Mouse (Mus musculus) stomach, postnatal 0 days (tissue): ENCODE measurements around the gene Rprd1b. TPM values are rescaled to one million over a fixed set of nuclear protein-coding genes. Genes with fewer than 3 reads are reported as not detected.
A peak's percentile ranks its signal among the peaks of the same experiment; 100 is the strongest.

Experiments
- ATAC-seq: fragments of 200-750 bp; cut with Nextera tagmentation; 2 replicates; pipeline ENCODE4 v1.8.0; 2017; ENCODE audit not compliant: low FRiP score, low TSS enrichment
- DNase-seq: peaks from one replicate; pipeline ENCODE4 v3.0.0-alpha.2; 2016; ENCODE audit warnings: low spot score
- H3K27ac ChIP-seq: fragments of 300-500 bp; sonication (generic); replicated peaks from 2 replicates; pipeline ENCODE4 v1.5.1; 2014; ENCODE audit warnings: mild to moderate bottlenecking, control low read depth
- H3K27me3 ChIP-seq: fragments of 300-500 bp; sonication (generic); 2 replicates; pipeline ENCODE4 v1.6.1; 2014; ENCODE audit warnings: low read length; ENCODE audit not compliant: control insufficient read depth, insufficient read depth
- H3K36me3 ChIP-seq: fragments of 300-500 bp; sonication (generic); 2 replicates; pipeline ENCODE4 v1.6.1; 2014; ENCODE audit warnings: low read length, mixed read lengths; ENCODE audit not compliant: control insufficient read depth, insufficient read depth
- H3K4me1 ChIP-seq: fragments of 300-500 bp; sonication (generic); replicated peaks from 2 replicates; pipeline ENCODE4 v1.6.1; 2014; ENCODE audit warnings: antibody characterized with exemption; ENCODE audit not compliant: control insufficient read depth, insufficient read depth
- H3K4me2 ChIP-seq: fragments of 300-500 bp; sonication (generic); replicated peaks from 2 replicates; pipeline ENCODE4 v1.6.1; 2014; ENCODE audit warnings: low read depth, mild to moderate bottlenecking, control low read depth, moderate library complexity
- H3K4me3 ChIP-seq: fragments of 300-500 bp; sonication (generic); 2 replicates; pipeline ENCODE4 v1.5.1; 2014; ENCODE audit warnings: low read depth, low read length, control low read depth
- H3K9ac ChIP-seq: fragments of 300-500 bp; sonication (generic); 2 replicates; pipeline ENCODE4 v1.6.1; 2014; ENCODE audit warnings: mild to moderate bottlenecking, low read length, control low read depth, mixed read lengths
- H3K9me3 ChIP-seq: fragments of 300-500 bp; sonication (generic); 2 replicates; pipeline ENCODE4 v1.6.1; 2016; ENCODE audit warnings: low read length; ENCODE audit not compliant: control insufficient read depth
- CTCF ChIP-seq: IDR thresholded peaks from 2 replicates; pipeline ENCODE4 v1.5.1; 2016; ENCODE audit warnings: antibody characterized with exemption, low read depth, mild to moderate bottlenecking, moderate library complexity
- EP300 ChIP-seq: optimal IDR thresholded peaks from 2 replicates; pipeline ENCODE3; 2016; ENCODE audit warnings: antibody characterized with exemption
- WGBS: fragments of 180-500 bp; shearing (Covaris S2); extraction: QIAGEN DNeasy Blood & Tissue Kit; methylation state at CpG from one replicate; pipeline ENCODE4 v1.1.7; 2014; 5-methylcytosine and 5-hydroxymethylcytosine counted together
- polyA plus RNA-seq: library from polyadenylated mRNA; unstranded; fragments of >200 nt; fragmentation: Nextera tagmentation; extraction: Ambion mirVana; gene quantifications from 2 replicates; pipeline ENCODE4 v1.2.1, GENCODE M21; 2015

The Rprd1b gene
- polyA plus RNA-seq, 1 experiment from 2014 or later, result 20.3 TPM

GRCm38 (mm10) chr2:158109516-158109915 lies 81.2 kb downstream of the Rprd1b start:
- Histone ChIP-seq H3K4me2 (no peak overlapping the region), H3K27ac (peak overlapping the region; percentile 92), H3K9me3 (no peaks in the 10 kb centered on the region), H3K9ac (0 out of 2 replicates have a peak overlapping the region, but pooled peaks have one; percentile 27), H3K4me3 (no peak overlapping the region), H3K27me3 (no peaks in the 10 kb centered on the region), H3K4me1 (0 out of 2 replicates have a peak, but pooled peaks cover 2% of the 10 kb centered on the region), H3K36me3 (no peaks in the 10 kb centered on the region)
- TF ChIP-seq CTCF (no peak), EP300 (no peak)
- ATAC-seq, result peak; percentile 18; the same call in 1 of the 2 replicates
- 5% methylated on average over 8 of the region's 8 CpGs for WGBS
- no peak for DNase-seq

- no peaks in the 10 kb centered on the region for H3K9me3 ChIP-seq
- ATAC-seq (peak; percentile 82), DNase-seq (peak; percentile 89)
- 0 out of 2 replicates have a peak, but pooled peaks cover 2% of the 10 kb centered on the region for H3K4me1 ChIP-seq
- H3K4me3 ChIP-seq, result no peak overlapping the region
- no peaks in the 10 kb centered on the region for H3K27me3 ChIP-seq
- H3K36me3 ChIP-seq, result 0 out of 2 replicates have a peak, but pooled peaks cover 3% of the 10 kb centered on the region
- TF ChIP-seq CTCF, result no peak
- peak; percentile 38 for TF ChIP-seq EP300
- peak overlapping the region; percentile 19; the same call in 1 of the 2 replicates for H3K4me2 ChIP-seq
- H3K9ac ChIP-seq, result 0 out of 2 replicates have a peak overlapping the region, but pooled peaks have one; percentile 1
- WGBS, result 17% methylated on average over 9 of the region's 9 CpGs
- peak overlapping the region; percentile 78 for H3K27ac ChIP-seq
Observed at GRCm38 (mm10) chr2:158113591-158114257, 85.4 kb downstream of the Rprd1b start.

DNA sequence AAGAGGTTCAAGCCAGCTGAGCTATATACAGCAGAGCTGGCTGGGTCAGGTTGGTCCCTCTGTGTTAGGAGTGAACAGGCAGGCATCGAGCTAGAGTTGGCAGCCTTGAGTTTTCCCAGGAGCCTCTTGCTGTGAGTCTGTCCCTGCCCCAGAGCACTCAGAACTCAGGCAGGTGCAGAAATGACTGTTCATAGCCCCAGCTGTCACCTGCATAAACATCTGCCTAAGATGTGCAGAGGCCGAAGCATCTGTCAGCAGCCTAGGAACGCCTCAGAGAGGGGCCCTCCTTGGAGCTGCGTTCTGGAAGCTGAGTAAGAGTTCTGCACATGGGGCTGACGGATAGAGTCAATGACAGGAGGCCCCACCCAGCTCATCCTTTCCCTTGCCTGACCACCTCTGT lies 86.6 kb downstream of the Rprd1b start:
- Histone ChIP-seq H3K27me3 (no peaks in the 10 kb centered on the region), H3K4me1 (no peaks in the 10 kb centered on the region), H3K9me3 (no peaks in the 10 kb centered on the region), H3K4me2 (no peak overlapping the region), H3K27ac (peak overlapping the region; percentile 45; the same call in 1 of the 2 replicates), H3K9ac (no peak overlapping the region), H3K4me3 (no peak overlapping the region), H3K36me3 (0 out of 2 replicates have a peak, but pooled peaks cover 6% of the 10 kb centered on the region)
- TF ChIP-seq EP300, result no peak
- TF ChIP-seq CTCF, result no peak
- 28% methylated on average over 5 of the region's 5 CpGs for WGBS
- ATAC-seq (no peak), DNase-seq (no peak)

GRCm38 (mm10) chr2:158115838-158116453 lies 87.6 kb downstream of the Rprd1b start:
- no peaks in the 10 kb centered on the region for H3K4me1 ChIP-seq
- no peak overlapping the region for H3K4me3 ChIP-seq
- H3K9me3 ChIP-seq, result no peaks in the 10 kb centered on the region
- WGBS, result 88% methylated on average over 3 of the region's 3 CpGs
- H3K36me3 ChIP-seq, result 0 out of 2 replicates have a peak, but pooled peaks cover 6% of the 10 kb centered on the region
- no peak for ATAC-seq
- DNase-seq, result no peak
- no peak overlapping the region for H3K9ac ChIP-seq
- no peak overlapping the region for H3K4me2 ChIP-seq
- no peak overlapping the region for H3K27ac ChIP-seq
- no peaks in the 10 kb centered on the region for H3K27me3 ChIP-seq
- no peak for TF ChIP-seq CTCF
- TF ChIP-seq EP300, result no peak

- Histone ChIP-seq H3K9me3 (no peaks in the 10 kb centered on the region), H3K27ac (no peak overlapping the region), H3K4me1 (no peaks in the 10 kb centered on the region; the same call in 1 of the 2 replicates), H3K27me3 (no peaks in the 10 kb centered on the region), H3K36me3 (0 out of 2 replicates have a peak, but pooled peaks cover 6% of the 10 kb centered on the region), H3K9ac (no peak overlapping the region), H3K4me3 (no peak overlapping the region), H3K4me2 (no peak overlapping the region)
- ATAC-seq (0 out of 2 replicates have a peak, but pooled peaks have one; percentile 23), DNase-seq (no peak)
- TF ChIP-seq EP300 (no peak), CTCF (no peak)
- 43% methylated on average over 6 of the region's 6 CpGs for WGBS
Observed at GRCm38 (mm10) chr2:158116653-158117052, 88.4 kb downstream of the Rprd1b start.

- ATAC-seq (no peak), DNase-seq (no peak)
- no peak overlapping the region for H3K9ac ChIP-seq
- no peaks in the 10 kb centered on the region for H3K9me3 ChIP-seq
- H3K27ac ChIP-seq, result no peak overlapping the region
- no peak for TF ChIP-seq EP300
- no peak for TF ChIP-seq CTCF
- H3K4me2 ChIP-seq, result no peak overlapping the region
- H3K4me3 ChIP-seq, result no peak overlapping the region
- H3K36me3 ChIP-seq, result peaks cover 13% of the 10 kb centered on the region; the same call in 1 of the 2 replicates
- H3K27me3 ChIP-seq, result no peaks in the 10 kb centered on the region
- WGBS, result 81% methylated on average over 4 of the region's 4 CpGs
- H3K4me1 ChIP-seq, result no peaks in the 10 kb centered on the region; the same call in 1 of the 2 replicates
Observed at GRCm38 (mm10) chr2:158119145-158119544, 90.8 kb downstream of the Rprd1b start.
